Mouse (Mus musculus) lung, adult 2 months (tissue): ENCODE data around the gene Rmi1. TPM values are rescaled to one million over a fixed set of nuclear protein-coding genes. Genes with fewer than 3 reads are reported as not detected.
"Not testable (repeated sequence)": the region's sequence is repeated elsewhere in the genome, so short reads cannot be mapped to it uniquely, and the experiment has no call there.

Experiments
- DNase-seq: peaks from one replicate; pipeline ENCODE4 v3.0.0; 2022
- H3K4me1 ChIP-seq: fragments of 200-500 bp; 2 replicates; pipeline ENCODE4 v1.6.1; 2011; ENCODE audit warnings: low read length; ENCODE audit not compliant: control insufficient read depth, insufficient read depth
- H3K4me3 ChIP-seq: fragments of 200-500 bp; replicated peaks from 2 replicates; pipeline ENCODE3; 2011; ENCODE audit warnings: low read depth, mild to moderate bottlenecking, control low read depth, low read length; ENCODE audit errors: extremely low read depth
- CTCF ChIP-seq: fragments of 200-500 bp; IDR thresholded peaks from 2 replicates; pipeline ENCODE4 v1.5.1; 2011; ENCODE audit warnings: mild to moderate bottlenecking, low read length, control low read depth; ENCODE audit not compliant: insufficient read depth
- POLR2A ChIP-seq: fragments of 200-500 bp; IDR thresholded peaks from 2 replicates; pipeline ENCODE4 v1.6.1; 2011; ENCODE audit warnings: low read depth, mild to moderate bottlenecking, control low read depth, low read length, borderline replicate concordance; ENCODE audit errors: extremely low read depth
- WGBS: fragments of 180-500 bp; shearing (Covaris S2); methylation state at CpG from one replicate; pipeline ENCODE4 v1.1.7; 2018; 5-methylcytosine and 5-hydroxymethylcytosine counted together
- polyA plus RNA-seq: library from polyadenylated mRNA; depleted of rRNA; stranded (reverse); fragments of >200 nt; gene quantifications from 2 replicates; pipeline ENCODE4 v1.2.3, GENCODE M21; 2012; rRNA removed

The Rmi1 gene
- polyA plus RNA-seq, 1 experiment = 9.7 TPM

- WGBS = 48% methylated on average over 10 of the region's 10 CpGs
- H3K4me1 ChIP-seq = peaks cover 5% of the 10 kb centered on the region
- DNase-seq = no peak
- H3K4me3 ChIP-seq = no peak overlapping the region
- TF ChIP-seq POLR2A (no peak), CTCF (no peak)
These were observed 51.5 kb downstream of the Rmi1 start for GRCm38 (mm10) chr13:58453541-58453940.

DNA sequence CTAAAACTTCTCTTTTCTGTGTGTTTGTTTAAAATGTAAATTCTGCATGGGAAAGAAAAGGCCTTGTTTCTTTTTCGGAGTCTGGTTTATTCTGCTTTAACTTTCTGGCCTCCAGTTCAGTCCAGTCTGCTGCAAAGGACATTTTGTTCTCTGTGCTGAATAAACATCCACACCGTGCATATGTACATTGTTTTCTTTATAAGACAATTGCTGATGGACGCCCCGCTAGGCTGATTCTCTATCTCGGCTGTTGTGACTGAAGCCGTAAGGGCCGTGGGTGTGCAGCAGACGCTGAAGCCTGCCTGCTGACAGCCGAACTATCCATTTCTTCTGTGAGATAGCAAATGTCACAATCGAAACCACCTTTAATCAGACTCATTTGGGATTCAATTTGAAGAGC is 54.5 kb downstream of the Rmi1 start:
- 42% methylated on average over 10 of the region's 10 CpGs for WGBS
- no peak overlapping the region for H3K4me3 ChIP-seq
- TF ChIP-seq POLR2A = no peak
- no peak for TF ChIP-seq CTCF
- no peak for DNase-seq
- H3K4me1 ChIP-seq = peaks cover 5% of the 10 kb centered on the region

DNA sequence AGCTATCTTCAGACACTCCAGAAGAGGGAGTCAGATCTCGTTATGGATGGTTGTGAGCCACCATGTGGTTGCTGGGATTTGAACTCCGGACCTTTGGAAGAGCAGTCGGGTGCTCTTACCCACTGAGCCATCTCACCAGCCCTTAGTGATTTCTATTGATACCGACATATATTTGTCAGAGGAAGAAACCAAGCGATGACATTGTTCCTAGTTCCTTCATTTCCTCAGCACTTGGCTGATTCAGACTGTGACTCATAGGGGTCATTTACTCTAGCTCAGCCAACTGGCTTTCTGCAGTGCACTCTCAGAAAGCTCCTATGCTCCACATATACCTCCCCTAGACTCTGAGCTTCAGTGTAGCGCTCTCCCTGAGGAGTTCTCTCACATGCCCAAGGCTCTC is 56.8 kb downstream of the Rmi1 start:
- H3K4me1 ChIP-seq, DNase-seq, H3K4me3 ChIP-seq: not testable (repeated sequence)
- WGBS = 68% methylated on average over 6 of the region's 6 CpGs

Other genes starting within 250 kb of the Rmi1 start
- 17.0 and 24.5 TPM in 2 replicates for gene Idnk, start 244.6 kb upstream of the Rmi1 start, polyA plus RNA-seq
- 96.6 and 108 TPM in 2 replicates for gene Ubqln1, start 186.6 kb upstream of the Rmi1 start, polyA plus RNA-seq
- 6.0 and 8.6 TPM in 2 replicates for gene Gkap1, start 126.5 kb upstream of the Rmi1 start, polyA plus RNA-seq
- 0.77 and 0.96 TPM in 2 replicates for gene Kif27, start 43.1 kb upstream of the Rmi1 start, polyA plus RNA-seq
- gene 2210016F16Rik, start 17.0 kb upstream of the Rmi1 start, polyA plus RNA-seq = 22.1 and 28.9 TPM in 2 replicates
- gene Hnrnpk, start 1.1 kb downstream of the Rmi1 start, polyA plus RNA-seq = 192 and 290 TPM in 2 replicates
- 0.26 and 2.0 TPM in 2 replicates for gene Slc28a3, start 208.6 kb downstream of the Rmi1 start, polyA plus RNA-seq